Mouse (Mus musculus) urinary bladder, postnatal 25 days (tissue): Measurements from ENCODE around the gene Cplx1.

ENCODE experiments used
- DNase-seq: peaks from one replicate; pipeline ENCODE4 v3.0.0; 2022; ENCODE audit warnings: low spot score

Cplx1 gene

DNA sequence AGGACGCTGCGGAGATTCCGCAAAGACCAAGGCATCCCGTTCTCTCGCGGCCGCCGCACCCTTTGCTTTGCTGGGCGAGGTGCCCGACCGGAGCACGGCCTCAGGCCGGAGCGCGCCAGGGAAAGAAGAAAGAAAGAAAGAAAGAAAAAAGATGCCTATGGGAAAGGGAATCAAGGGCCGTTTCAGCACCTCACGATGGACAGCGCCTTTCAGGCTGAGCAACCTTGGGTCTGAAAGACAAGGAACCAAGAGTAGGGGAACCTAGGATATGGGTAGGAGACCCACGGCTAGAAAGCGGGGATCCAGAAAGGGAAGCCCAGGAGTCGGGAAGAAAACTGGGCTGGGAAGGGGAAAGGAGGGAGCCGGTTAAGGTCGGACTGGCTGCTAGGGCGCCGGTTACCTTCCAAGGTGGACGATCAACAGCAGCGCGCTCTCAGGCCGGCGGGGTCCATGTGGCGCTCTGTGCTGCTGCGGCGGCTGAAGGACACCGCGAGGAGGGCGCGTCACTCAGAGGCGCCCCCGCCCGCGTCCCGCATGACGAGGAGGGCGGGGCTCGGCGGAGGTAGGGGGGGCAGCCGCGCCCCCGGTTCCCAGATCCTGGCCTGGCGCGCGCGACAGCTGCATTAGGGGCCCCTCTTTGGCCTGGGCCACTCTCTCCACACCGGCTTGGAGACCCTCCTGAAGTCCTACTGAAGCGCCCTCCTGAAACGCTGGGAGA lies at the start of gene Cplx1:
Gene Cplx1, minus strand, starts transcription at position 536 of the 718 bp plus-strand sequence.
- DNase-seq: peak; percentile 37

DNA sequence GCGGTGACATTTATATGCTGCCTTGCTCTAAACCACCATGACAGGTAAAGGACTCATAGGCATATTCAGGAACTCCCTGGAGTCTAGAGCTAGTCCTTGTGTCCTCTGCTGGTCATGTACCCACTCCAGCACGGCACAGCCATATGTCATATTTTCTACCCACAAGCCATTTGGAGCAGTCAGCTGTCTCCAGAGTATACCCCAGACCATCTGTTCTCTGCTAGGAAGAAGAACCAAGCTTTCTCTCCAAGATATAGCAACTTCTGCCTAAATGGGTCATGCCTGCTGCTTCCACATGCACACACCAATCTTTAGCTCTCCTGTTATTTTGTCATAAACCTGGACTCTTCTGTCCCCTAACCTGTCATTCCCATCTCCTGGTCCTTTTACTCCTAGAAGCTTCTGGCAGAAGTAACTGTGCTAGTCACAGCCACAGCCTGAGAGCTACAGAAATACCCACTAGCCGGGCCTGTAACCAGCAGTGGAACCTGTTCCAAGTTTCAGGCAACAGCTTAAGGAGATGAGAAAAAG lies 31.6 kb upstream of the Cplx1 start:
- no peak for DNase-seq

DNA sequence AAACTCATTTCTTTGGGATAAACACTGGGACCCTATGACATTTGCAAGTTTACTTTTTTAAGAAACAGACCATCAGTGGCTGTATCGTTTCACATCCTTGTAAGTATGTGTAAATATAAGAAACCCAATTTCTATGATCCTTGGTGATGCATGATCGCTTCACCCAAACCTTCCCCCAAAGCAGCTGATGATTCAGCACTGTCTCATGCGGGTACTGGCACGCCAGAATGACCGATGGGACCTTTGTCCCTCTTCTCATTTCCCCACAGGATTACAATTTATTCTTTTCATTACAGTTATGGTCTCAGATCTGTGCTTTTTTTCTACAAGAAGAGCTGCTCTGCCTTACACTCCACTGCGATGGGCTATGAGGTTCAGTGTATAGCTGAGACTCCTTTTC lies 23.2 kb upstream of the Cplx1 start:
- DNase-seq: no peak

DNA sequence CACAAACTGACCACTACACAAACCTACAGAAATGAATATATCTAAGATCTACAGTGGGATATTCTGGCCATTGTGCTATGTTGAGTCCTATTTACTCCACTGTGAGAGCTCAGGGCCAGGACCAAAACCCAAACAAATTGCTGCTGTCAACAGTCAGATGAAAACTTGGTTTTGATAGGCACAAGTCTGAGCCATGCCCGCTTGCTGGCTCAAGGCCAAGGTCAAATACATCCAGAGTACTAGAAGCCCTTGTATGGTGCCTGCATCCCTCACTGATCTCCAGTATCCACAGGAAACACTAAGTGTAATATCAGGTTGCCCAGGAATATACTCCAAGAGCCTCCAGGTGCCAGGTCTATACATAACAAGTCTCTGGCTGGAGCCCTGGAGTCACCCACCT lies 21.2 kb upstream of the Cplx1 start:
- no peak for DNase-seq

DNA sequence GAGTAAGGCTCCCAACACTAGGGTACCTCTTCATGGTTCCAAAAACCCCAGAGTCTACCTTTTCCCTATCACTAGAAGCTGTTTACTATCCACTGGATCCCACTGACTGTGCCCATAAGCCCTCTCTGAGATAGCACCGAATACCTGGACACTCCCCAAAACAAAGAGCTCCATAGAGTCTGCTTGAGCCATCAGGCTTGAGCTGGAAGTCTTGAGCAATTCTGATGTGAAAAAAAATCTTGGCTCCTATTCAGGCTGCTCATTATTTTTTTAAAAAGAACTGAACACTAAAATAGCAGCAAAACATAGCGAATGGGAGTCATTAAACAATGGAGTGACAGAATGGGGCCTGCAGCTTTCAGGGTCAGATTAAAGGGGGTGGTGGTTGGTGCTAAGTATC lies 17.3 kb upstream of the Cplx1 start:
- no peak for DNase-seq

DNA sequence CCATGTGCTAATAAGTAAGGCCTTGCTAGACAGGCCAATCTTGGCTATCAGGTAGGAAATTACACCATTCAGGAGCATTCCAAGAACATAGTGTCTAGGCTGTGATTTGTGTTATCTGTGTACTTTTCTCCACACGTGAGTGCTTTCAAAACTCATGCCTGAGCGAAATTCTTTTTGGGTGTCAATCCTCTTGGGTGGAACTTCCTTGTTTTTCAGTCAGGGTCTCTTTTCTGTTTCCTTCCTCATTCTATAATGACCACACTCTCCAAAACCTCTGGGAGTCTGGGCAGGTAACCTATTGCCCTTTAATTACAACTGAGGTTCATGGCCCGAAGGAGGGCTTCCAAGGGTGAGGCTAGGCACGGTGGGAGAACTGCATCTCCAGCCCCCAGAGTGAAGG lies 16.7 kb upstream of the Cplx1 start:
- DNase-seq: no peak

DNA sequence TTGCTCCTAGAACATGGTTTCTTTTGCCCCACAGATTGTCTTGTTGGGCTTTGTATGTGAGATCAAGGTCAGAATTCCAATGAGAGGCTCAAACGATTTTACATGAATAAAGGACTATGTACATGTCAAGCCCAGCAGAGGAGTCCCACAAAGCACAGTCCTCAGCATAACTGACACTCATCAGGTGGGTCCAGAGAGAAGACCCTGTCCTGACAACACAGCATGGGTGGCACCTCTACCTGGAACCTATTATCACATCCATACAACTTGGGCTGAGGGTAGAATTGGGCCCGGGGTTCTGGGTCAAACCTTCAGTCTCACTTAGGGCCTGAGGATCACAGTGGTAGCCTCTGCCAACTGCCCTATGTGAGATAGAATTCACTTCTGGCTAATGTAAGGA lies 15.6 kb upstream of the Cplx1 start:
- no peak for DNase-seq

DNA sequence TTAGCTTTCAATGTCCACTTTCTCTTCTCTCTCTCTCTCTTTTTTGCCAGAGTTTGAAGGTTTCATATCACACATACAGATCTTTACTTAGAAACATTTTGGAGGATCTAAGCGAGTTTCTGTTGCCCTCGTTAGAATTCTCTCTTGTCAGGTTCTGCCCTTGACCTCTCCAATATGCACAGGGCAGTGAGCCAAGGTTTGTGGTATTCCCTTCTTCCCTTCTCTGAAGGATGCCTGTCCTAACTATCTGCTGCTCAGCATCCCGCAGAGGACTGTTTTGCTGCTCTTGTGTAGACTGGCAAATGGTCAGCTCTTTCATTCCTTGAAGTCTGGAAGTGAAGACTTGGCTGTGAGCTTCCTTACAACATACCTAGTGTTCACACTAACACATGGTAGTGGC lies 14.5 kb upstream of the Cplx1 start:
- DNase-seq: no peak

DNA sequence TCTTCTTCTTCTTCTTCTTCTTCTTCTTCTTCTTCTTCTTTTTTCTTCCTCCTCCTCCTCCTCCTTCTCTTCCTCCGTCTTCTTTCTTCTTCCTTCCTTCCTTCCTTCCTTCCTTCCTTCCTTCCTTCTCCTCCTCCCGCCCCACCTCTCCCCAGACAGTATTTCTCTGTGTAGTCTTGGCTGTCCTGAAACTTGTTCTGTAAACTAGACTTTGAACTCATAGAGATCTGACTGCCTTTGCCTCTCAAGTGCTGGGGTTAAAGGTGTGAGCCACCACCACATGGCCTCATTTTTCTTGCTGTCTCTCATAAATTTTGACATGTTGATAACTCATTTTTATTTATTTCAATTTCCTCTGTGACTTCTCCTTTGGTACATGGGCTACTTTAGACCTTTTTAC lies 12.7 kb upstream of the Cplx1 start:
- DNase-seq: no peak

DNA sequence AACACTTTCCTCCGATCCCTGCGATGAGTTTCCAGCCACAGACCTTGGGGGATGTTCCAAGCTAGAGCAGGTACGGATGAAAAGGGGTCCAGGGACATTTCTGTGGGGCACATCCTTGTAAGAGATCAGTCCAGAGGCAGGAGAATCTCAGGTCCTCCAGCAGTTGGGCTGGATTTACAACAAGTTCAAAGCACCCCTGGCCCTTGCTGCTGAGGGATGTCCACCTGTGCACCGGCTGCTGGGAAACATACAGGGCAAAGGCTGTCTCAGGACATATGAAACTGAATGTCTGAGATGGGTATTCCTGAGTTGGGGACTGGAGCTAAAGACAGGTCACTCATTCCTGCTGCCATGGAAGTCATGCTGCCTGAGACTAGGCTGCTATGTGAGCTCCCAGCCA lies 7.2 kb upstream of the Cplx1 start:
- no peak for DNase-seq

DNA sequence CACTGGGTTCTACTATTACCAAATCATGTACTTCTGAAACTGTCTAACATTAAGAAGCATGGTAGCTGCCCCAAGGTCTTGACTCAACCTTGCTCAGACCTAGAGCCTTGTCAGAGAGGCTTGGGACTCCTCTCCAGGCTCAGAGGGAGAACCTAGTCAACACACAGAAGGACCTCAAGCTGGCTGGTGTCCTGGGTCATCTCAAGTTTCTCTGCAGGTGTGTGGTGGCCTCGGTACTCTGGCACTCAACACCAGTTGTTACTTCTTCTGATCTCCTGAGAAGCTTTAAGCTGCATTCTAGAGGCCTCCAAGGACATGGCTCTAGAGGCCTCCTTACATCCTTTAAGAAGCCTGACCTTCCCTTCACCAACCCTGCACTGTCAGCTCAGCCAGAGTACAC lies 4.2 kb upstream of the Cplx1 start:
- no peak for DNase-seq

DNA sequence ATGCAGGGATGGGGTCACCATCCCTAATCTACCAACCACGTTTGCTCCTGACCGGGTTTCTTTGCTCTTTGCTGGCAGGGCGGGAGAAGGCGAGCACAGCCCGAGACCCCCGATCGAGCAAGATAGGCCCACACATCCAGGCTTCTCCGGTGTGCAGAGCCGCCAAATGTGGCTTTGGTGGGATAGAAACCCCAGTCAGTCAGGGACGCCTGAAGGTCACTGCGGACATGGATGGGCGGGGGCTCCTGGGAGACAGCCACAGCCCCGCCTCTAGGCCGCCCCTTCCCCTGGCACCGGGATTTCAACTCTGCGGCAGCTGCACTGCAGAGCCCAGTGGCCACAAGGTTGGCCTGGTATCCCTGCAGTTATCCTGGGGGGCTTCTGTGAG lies 377 bp upstream of the Cplx1 start:
- no peak for DNase-seq

DNA sequence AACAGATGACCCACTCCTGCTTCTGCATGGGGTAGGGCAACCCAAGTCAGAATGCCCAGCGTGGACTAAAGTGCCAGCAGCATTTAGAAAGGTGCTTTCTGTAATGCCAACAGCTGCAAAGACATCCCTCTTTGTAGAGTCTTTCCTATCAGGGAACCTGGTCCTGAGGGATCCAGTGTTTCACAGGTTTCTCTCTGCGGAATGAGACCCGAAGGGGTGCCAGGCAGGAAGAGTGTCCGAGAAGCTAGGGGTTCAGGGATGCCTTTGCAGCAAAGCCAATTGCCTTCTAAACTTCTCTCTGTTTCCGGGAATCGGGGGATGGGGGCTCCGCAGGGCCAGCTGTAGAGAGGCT lies 711 bp downstream of the Cplx1 start:
- no peak for DNase-seq

DNA sequence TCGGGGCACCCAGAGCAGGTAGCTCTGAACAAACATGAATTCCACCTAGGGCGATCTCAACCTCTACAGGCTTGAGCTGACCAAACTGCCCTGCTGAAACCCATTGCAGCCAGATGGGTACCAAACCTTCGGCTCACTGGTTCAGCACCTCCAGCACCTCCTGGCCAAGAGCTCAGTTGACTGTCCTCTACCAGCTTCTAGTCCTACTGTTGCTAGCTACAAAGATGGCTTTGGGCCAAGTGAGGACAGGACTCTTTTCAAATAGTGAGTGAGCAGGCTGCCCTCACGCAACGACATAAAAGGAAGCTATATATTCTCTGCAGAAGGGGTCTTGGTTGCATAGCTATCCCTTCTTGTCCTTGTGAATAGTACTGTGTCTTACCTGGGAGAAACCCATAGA lies 2.2 kb downstream of the Cplx1 start:
- DNase-seq: no peak

DNA sequence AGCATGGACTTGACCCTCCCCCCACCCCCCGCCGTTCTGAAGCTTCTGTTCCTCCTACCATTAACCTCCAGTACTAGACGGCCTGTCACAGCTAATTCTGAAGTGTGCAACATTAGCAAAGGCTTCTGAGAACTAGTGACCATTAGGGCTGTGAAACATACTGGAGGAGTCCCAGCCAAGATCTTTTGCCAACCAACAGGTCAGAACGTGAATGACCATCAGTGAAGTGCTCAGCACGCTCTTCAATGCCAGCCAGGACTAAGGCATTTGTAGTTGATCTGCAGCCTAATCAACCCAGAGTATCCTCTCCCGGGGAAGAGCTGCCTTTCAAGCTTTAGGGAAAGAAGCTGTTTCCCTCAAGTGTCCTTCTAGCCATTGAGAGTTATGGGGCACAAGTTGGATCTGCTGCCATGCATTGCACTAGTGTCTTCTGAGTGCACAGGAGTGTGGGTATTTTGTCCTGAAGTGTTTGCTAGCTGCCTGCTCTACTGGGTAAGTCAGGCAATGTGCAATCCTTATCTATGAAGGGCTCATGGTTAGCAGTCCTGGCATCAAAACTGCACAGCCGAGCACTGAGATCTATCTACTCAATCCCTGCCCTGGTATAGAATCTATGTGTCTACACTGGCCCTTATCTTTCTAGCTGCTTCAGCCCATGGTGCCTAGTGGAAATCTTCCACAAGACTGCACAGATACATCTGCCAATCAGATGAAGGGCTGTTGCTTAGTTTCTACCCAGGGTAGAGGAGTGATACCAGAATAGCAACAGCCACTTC lies 6.1 kb downstream of the Cplx1 start:
- no peak for DNase-seq

DNA sequence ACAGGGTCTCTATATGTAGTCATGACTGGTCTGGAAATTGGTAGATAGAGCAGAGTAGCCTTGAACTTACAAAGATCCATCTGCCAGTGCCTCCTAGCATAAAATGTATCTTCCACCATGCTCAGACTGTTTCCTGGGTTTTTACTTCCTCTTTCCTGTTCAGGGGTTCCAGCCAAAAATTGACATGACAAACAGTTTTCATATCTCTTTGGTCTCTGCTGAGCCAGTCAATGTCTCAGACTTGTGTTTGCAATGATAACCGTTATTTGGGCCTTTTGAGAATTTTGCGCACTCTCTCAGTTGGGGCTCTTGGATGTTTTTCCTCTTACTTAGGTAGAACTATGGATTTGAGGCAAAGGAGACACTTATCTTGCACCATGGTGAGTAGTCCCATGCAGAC lies 15.6 kb downstream of the Cplx1 start:
- no peak for DNase-seq

DNA sequence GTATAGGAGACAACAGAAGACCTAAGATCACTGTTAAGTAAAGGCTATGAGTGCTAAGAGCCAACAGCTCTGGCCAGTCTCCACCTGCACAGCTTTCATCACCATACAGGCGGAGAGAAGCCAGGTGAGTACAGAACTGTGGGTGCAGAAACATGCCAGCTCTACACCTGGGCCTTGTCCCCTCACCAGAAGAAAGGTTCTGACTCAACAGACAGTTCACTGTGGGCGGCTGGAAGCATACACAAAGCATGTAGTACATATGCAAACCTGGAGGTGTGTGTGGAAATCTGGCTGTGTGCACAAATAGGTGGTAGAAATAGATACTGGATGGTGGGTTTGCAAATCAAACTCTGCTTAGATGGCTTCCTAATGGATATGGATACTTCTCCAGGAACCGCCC lies 27.2 kb downstream of the Cplx1 start:
- DNase-seq: no peak

DNA sequence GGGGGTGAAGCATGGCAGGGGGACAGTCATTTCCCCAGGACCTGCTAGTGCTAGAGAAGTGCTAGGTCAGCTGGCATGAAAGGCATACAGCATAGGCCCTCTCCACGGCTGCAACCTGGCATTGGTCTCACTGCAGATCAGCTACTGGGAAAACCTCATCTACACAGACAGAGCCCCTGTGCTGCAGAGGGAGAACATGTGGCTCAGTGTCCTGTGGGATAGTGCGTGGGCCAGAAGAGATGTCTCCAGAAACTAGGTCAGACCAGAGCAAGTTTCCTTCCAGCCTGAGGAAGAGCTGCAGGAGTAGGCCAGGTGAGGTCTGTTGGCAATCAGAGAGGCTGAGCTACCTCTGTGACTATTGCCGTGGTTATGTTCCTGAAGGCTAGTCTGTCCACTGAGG lies 27.9 kb downstream of the Cplx1 start:
- DNase-seq: no peak

DNA sequence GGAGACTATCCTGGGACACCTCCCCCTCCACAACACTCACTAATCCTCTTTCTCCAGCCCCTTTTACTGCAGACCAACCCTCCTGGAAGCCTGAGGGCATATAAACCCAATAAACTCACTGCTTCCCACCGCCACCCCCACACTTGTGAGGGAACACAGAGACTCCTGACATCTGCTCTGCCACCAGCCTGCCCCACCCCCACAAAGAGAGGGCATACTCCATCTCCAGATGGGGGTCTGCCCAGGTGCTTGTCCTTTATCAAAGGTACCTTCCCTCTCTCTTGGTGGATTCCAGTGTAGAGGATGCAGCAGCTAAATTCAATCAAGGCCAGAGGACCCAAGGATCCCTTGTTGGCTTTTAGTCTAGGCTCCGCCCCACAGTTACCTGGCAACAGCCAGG lies 28.8 kb downstream of the Cplx1 start:
- DNase-seq: no peak

DNA sequence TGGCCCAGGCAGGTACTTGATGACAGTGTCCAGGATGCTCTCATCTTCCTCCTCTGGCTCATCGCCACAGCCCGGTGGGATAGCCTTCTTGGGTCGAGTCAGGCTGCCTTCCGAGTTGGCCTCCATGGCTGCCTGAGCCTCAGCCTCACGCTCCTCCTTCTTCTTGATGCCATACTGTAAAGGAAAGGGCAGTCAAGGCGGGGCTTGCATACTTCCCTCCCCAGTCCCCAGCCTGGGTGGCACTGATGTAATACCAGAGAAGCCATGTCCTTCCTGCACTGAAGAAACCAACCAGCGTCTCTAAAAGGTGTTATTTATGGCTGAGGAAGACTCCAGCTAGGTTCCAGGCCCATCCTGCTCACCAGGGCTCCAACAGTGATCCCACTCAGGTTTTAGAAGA lies 29.7 kb downstream of the Cplx1 start:
- no peak for DNase-seq

DNA sequence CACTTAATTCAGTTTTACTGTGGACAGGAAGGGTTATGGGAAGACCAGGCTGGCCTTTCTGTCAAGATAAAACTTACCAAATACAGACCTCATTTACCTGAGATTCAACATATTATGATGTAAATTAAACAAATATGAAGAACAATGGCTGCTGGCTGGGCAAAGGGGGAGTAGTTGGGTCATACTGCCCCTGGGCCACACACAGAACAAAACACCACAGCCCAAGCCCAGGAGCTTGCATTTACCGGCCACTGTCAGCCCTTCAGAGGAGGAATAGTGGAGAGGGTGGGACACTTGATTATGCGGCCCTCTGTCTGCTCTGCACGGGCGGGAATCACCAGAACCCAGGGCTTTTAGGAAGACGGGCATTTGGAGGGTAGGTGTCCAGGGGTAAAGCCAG lies 30.9 kb downstream of the Cplx1 start:
- no peak for DNase-seq

DNA sequence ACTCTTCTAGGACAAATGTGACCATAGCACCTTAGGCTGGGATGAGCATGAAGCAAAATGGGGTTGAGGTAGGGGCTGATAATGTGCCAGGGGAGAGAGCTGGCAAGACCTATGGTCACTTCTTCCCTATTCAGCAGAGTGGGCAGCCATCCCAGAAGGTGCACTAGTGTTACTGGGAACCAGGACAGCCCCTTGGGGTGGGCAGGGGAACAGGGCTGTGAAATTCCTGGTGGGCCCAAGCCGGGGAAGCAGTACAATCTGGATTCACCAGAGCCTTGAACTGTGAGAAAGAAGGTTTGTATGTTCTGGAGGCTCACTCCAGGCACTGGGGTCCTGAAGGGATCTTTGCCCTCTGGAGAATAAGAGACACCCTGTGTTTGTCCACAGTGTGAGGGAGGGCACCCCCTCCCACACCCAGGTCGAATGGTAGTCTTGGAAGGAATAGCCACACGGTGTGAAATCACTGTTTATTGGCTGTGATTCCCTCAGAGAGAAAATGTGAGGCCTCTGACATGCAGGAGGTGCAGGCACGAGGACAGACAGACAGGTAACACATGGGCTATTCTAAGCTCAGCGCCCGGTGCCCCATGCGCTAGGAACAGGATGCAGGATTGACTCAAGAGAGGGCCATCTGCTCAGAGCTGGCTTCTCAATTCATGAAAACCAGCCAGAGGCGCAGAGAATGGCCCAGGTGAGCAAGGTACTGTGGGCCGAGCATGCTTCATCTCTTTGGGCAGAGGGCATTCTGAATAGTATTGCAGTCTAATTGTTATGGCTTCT lies 31.5 kb downstream of the Cplx1 start:
- no peak for DNase-seq

DNA sequence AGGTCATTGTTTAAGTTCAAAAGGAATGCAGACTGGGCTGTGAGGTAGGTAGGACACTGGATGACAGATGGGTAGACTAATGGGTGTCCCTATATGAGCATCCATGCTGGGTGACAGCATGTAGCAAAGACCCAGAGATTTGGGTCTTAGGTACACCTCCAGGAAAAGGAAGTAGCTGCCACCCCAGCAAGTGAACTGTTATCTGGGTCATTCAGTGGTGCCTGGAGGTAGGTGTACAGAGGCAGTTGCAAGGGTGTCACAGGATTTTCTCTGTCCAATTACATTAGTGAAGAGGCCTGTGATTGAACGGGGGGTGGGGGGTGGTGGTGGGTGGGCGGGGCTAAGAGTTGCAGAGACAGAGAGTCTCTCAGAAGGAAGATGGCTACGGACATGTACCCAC lies 33.2 kb downstream of the Cplx1 start:
- DNase-seq: no peak
